Mouse (Mus musculus): Measurements from ENCODE around the gene Pdcd6ip. TPM values are rescaled to one million over a fixed set of nuclear protein-coding genes. Genes with fewer than 3 reads are reported as not detected.

Gene Pdcd6ip
- polyA plus RNA-seq, 1 experiment, result 90.6 TPM

GRCm38 (mm10) chr9:113629632-113630031 is 78.4 kb downstream of the Pdcd6ip start:
- H3K4me3 ChIP-seq (replicated peaks; ENCODE audit: extremely low read depth, low read depth, low read length), result no peak overlapping the region
- 9% methylated on average over 9 of the region's 9 CpGs for WGBS
- DNase-seq, result no peak
- no peak for TF ChIP-seq POLR2A (IDR thresholded peaks at IDR 0.05; ENCODE audit: borderline replicate concordance, extremely low read depth, low read depth, low read length)
- peak; percentile 9; the same call in 1 of the 2 replicates for TF ChIP-seq CTCF (IDR thresholded peaks at IDR 0.05; ENCODE audit: insufficient read depth, low read length)
- H3K4me1 ChIP-seq (ENCODE audit: control insufficient read depth, insufficient read depth, low read length), result no peaks in the 10 kb centered on the region

GRCm38 (mm10) chr9:113629191-113629590 is 78.9 kb downstream of the Pdcd6ip start:
- DNase-seq, result no peak
- 79% methylated on average over 11 of the region's 11 CpGs for WGBS
- H3K4me1 ChIP-seq (ENCODE audit: control insufficient read depth, insufficient read depth, low read length), result no peaks in the 10 kb centered on the region
- no peak overlapping the region for H3K4me3 ChIP-seq (replicated peaks; ENCODE audit: extremely low read depth, low read depth, low read length)
- TF ChIP-seq POLR2A (IDR thresholded peaks at IDR 0.05; ENCODE audit: borderline replicate concordance, extremely low read depth, low read depth, low read length) (no peak), CTCF (IDR thresholded peaks at IDR 0.05; ENCODE audit: insufficient read depth, low read length) (no peak)

GRCm38 (mm10) chr9:113628780-113629179 is 79.3 kb downstream of the Pdcd6ip start:
- DNase-seq, result no peak

GRCm38 (mm10) chr9:113626730-113627129 is 81.3 kb downstream of the Pdcd6ip start:
- TF ChIP-seq POLR2A (IDR thresholded peaks at IDR 0.05; ENCODE audit: borderline replicate concordance, extremely low read depth, low read depth, low read length) (no peak), CTCF (IDR thresholded peaks at IDR 0.05; ENCODE audit: insufficient read depth, low read length) (no peak)
- 92% methylated on average over 10 of the region's 10 CpGs for WGBS
- H3K4me3 ChIP-seq (replicated peaks; ENCODE audit: extremely low read depth, low read depth, low read length), result no peak overlapping the region
- no peaks in the 10 kb centered on the region for H3K4me1 ChIP-seq (ENCODE audit: control insufficient read depth, insufficient read depth, low read length)
- no peak for DNase-seq

More at GRCm38 (mm10) chr9:113628780-113629179, 79.3 kb downstream of the Pdcd6ip start:
- H3K4me3 ChIP-seq (replicated peaks; ENCODE audit: extremely low read depth, low read depth, low read length), result no peak overlapping the region
- H3K4me1 ChIP-seq (ENCODE audit: control insufficient read depth, insufficient read depth, low read length), result no peaks in the 10 kb centered on the region
- no peak for TF ChIP-seq CTCF (IDR thresholded peaks at IDR 0.05; ENCODE audit: insufficient read depth, low read length)
- TF ChIP-seq POLR2A (IDR thresholded peaks at IDR 0.05; ENCODE audit: borderline replicate concordance, extremely low read depth, low read depth, low read length), result no peak
- WGBS, result 94% methylated on average over 1 of the region's 1 CpGs

GRCm38 (mm10) chr9:113624086-113624485 is 84.0 kb downstream of the Pdcd6ip start:
- Histone ChIP-seq H3K4me1 (ENCODE audit: control insufficient read depth, insufficient read depth, low read length) (no peaks in the 10 kb centered on the region), H3K4me3 (replicated peaks; ENCODE audit: extremely low read depth, low read depth, low read length) (no peak overlapping the region)
- TF ChIP-seq CTCF (IDR thresholded peaks at IDR 0.05; ENCODE audit: insufficient read depth, low read length), result no peak
- no peak for TF ChIP-seq POLR2A (IDR thresholded peaks at IDR 0.05; ENCODE audit: borderline replicate concordance, extremely low read depth, low read depth, low read length)
- WGBS, result 79% methylated on average over 6 of the region's 6 CpGs
- DNase-seq, result no peak

- no peak for TF ChIP-seq POLR2A (IDR thresholded peaks at IDR 0.05; ENCODE audit: borderline replicate concordance, extremely low read depth, low read depth, low read length)
- no peak for TF ChIP-seq CTCF (IDR thresholded peaks at IDR 0.05; ENCODE audit: insufficient read depth, low read length)
- 67% methylated on average over 6 of the region's 6 CpGs for WGBS
- H3K4me3 ChIP-seq (replicated peaks; ENCODE audit: extremely low read depth, low read depth, low read length), result no peak overlapping the region
- no peaks in the 10 kb centered on the region for H3K4me1 ChIP-seq (ENCODE audit: control insufficient read depth, insufficient read depth, low read length)
- no peak for DNase-seq
Observed at GRCm38 (mm10) chr9:113617081-113617480, 91.0 kb downstream of the Pdcd6ip start.

- no peak for DNase-seq
- 45% methylated on average over 7 of the region's 7 CpGs for WGBS
- Histone ChIP-seq H3K4me1 (ENCODE audit: control insufficient read depth, insufficient read depth, low read length) (no peaks in the 10 kb centered on the region), H3K4me3 (replicated peaks; ENCODE audit: extremely low read depth, low read depth, low read length) (no peak overlapping the region)
- TF ChIP-seq CTCF (IDR thresholded peaks at IDR 0.05; ENCODE audit: insufficient read depth, low read length), result no peak
- no peak for TF ChIP-seq POLR2A (IDR thresholded peaks at IDR 0.05; ENCODE audit: borderline replicate concordance, extremely low read depth, low read depth, low read length)
Observed at GRCm38 (mm10) chr9:113610776-113611175, 97.3 kb downstream of the Pdcd6ip start.

GRCm38 (mm10) chr9:113602140-113602539 is 105.9 kb downstream of the Pdcd6ip start:
- H3K4me3 ChIP-seq (replicated peaks; ENCODE audit: extremely low read depth, low read depth, low read length), result no peak overlapping the region
- DNase-seq, result no peak
- no peak for TF ChIP-seq CTCF (IDR thresholded peaks at IDR 0.05; ENCODE audit: insufficient read depth, low read length)
- TF ChIP-seq POLR2A (IDR thresholded peaks at IDR 0.05; ENCODE audit: borderline replicate concordance, extremely low read depth, low read depth, low read length), result no peak
- H3K4me1 ChIP-seq (ENCODE audit: control insufficient read depth, insufficient read depth, low read length), result no peaks in the 10 kb centered on the region

Other genes starting within 250 kb of the Pdcd6ip start
- 10.9 and 14.8 TPM in 2 replicates for gene Clasp2, start 33.2 kb upstream of the Pdcd6ip start, polyA plus RNA-seq (2012; rRNA removed)
- 37.9 and 55.9 TPM in 2 replicates for gene Ubp1, start 222.7 kb upstream of the Pdcd6ip start, polyA plus RNA-seq (2012; rRNA removed)